Mouse (Mus musculus): ENCODE measurements at regions not wholly inside any gene's neighbourhood (a gene's known extent, or its start where the extent isn't known, plus 50 kb on each side); places are given as distances from the start of the nearest gene placed in this dataset.
"Not testable (repeated sequence)": the region's sequence is repeated elsewhere in the genome, so short reads cannot be mapped to it uniquely, and the experiment has no call there.

DNA sequence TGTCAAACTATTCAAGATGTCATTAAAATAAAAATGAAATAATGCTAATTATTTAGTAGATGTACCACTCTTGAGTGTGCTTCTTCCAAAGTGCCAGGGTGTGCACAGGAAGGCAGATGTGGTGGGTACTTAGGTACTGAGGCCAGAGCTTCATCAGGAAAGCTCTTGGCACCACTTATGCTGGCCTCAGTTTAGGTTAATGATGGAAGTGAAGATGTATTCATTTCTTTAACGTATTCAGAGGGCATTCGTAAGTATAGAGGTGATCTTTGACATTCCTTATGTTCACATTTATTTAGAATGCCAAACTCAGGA is 239.6 kb upstream of the 1700008P02Rik start:
- Histone ChIP-seq H3K4me2 (ENCODE audit: low read depth, low read length) (no peak overlapping the region), H3K36me3 (ENCODE audit: control insufficient read depth, insufficient read depth, low read length) (no peaks in the 10 kb centered on the region), H3K4me3 (ENCODE audit: low read depth, low read length) (no peak overlapping the region), H3K27ac (ENCODE audit: low read depth, low read length) (no peak overlapping the region), H3K27me3 (ENCODE audit: control insufficient read depth, insufficient read depth, low read length) (no peaks in the 10 kb centered on the region), H3K9me3 (ENCODE audit: control insufficient read depth, low read length) (no peaks in the 10 kb centered on the region), H3K9ac (replicated peaks; ENCODE audit: low read depth, low read length) (no peak overlapping the region), H3K4me1 (ENCODE audit: control insufficient read depth, insufficient read depth, low read length) (0 out of 2 replicates have a peak, but pooled peaks cover 3% of the 10 kb centered on the region)
- ATAC-seq (ENCODE audit: low read depth): peak; percentile 39; the same call in 1 of the 2 replicates
- 57% methylated on average over 2 of the region's 2 CpGs for WGBS

GRCm38 (mm10) chr3:6858982-6859865 is 239.0 kb upstream of the 1700008P02Rik start:
- no peaks in the 10 kb centered on the region for H3K36me3 ChIP-seq (ENCODE audit: control insufficient read depth, insufficient read depth, low read length)
- H3K27ac ChIP-seq (ENCODE audit: low read depth, low read length): no peak overlapping the region
- H3K4me3 ChIP-seq (ENCODE audit: low read depth, low read length): no peak overlapping the region
- 0 out of 2 replicates have a peak, but pooled peaks cover 3% of the 10 kb centered on the region for H3K4me1 ChIP-seq (ENCODE audit: control insufficient read depth, insufficient read depth, low read length)
- H3K9ac ChIP-seq (replicated peaks; ENCODE audit: low read depth, low read length): no peak overlapping the region
- WGBS: 16% methylated on average over 4 of the region's 4 CpGs
- H3K9me3 ChIP-seq (ENCODE audit: control insufficient read depth, low read length): no peaks in the 10 kb centered on the region
- ATAC-seq (ENCODE audit: low read depth): peak; percentile 99
- H3K27me3 ChIP-seq (ENCODE audit: control insufficient read depth, insufficient read depth, low read length): no peaks in the 10 kb centered on the region
- H3K4me2 ChIP-seq (ENCODE audit: low read depth, low read length): no peak overlapping the region

GRCm38 (mm10) chr3:6819332-6819731 is 199.1 kb upstream of the 1700008P02Rik start:
- Histone ChIP-seq H3K9ac (replicated peaks; ENCODE audit: low read depth, low read length) (no peak overlapping the region), H3K36me3 (ENCODE audit: control insufficient read depth, insufficient read depth, low read length) (no peaks in the 10 kb centered on the region), H3K4me3 (ENCODE audit: low read depth, low read length) (no peak overlapping the region), H3K9me3 (ENCODE audit: control insufficient read depth, low read length) (no peaks in the 10 kb centered on the region), H3K4me2 (ENCODE audit: low read depth, low read length) (no peak overlapping the region), H3K27ac (ENCODE audit: low read depth, low read length) (no peak overlapping the region), H3K4me1 (ENCODE audit: control insufficient read depth, insufficient read depth, low read length) (no peaks in the 10 kb centered on the region), H3K27me3 (ENCODE audit: control insufficient read depth, insufficient read depth, low read length) (no peaks in the 10 kb centered on the region)
- ATAC-seq (ENCODE audit: low read depth): no peak
- 71% methylated on average over 7 of the region's 7 CpGs for WGBS

DNA sequence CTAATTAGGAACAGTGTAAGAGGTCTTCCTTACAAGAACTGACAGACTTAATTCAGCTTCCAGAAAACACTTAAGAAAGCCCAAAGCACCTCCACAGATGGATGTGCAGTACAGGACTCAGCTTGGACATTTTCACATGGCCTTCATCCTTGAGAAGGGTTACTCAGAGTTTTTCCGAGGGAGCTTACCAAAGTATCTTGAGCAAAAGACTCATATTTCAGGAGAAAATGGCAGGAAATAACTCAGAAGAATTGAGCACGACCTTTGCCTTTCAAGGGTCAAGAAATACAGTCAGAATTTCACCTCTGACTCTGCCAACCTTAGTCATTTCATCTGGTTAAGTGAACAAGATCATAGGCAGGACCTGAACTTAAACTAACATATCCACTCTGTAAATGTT is 192.1 kb upstream of the 1700008P02Rik start:
- no peaks in the 10 kb centered on the region for H3K36me3 ChIP-seq (ENCODE audit: control insufficient read depth, insufficient read depth, low read length)
- WGBS: 63% methylated on average over 2 of the region's 2 CpGs
- H3K4me1 ChIP-seq (ENCODE audit: control insufficient read depth, insufficient read depth, low read length): no peaks in the 10 kb centered on the region
- H3K9ac ChIP-seq (replicated peaks; ENCODE audit: low read depth, low read length): no peak overlapping the region
- H3K27me3 ChIP-seq (ENCODE audit: control insufficient read depth, insufficient read depth, low read length): no peaks in the 10 kb centered on the region
- no peak for ATAC-seq (ENCODE audit: low read depth)
- H3K4me2 ChIP-seq (ENCODE audit: low read depth, low read length): no peak overlapping the region
- H3K9me3 ChIP-seq (ENCODE audit: control insufficient read depth, low read length): no peaks in the 10 kb centered on the region
- no peak overlapping the region for H3K4me3 ChIP-seq (ENCODE audit: low read depth, low read length)
- no peak overlapping the region for H3K27ac ChIP-seq (ENCODE audit: low read depth, low read length)

GRCm38 (mm10) chr3:6809381-6809950 is 189.2 kb upstream of the 1700008P02Rik start:
- Histone ChIP-seq H3K36me3 (ENCODE audit: control insufficient read depth, insufficient read depth, low read length) (no peaks in the 10 kb centered on the region), H3K4me1 (ENCODE audit: control insufficient read depth, insufficient read depth, low read length) (no peaks in the 10 kb centered on the region), H3K27ac (ENCODE audit: low read depth, low read length) (no peak overlapping the region), H3K4me3 (ENCODE audit: low read depth, low read length) (no peak overlapping the region), H3K4me2 (ENCODE audit: low read depth, low read length) (no peak overlapping the region), H3K27me3 (ENCODE audit: control insufficient read depth, insufficient read depth, low read length) (no peaks in the 10 kb centered on the region), H3K9ac (replicated peaks; ENCODE audit: low read depth, low read length) (no peak overlapping the region), H3K9me3 (ENCODE audit: control insufficient read depth, low read length) (no peaks in the 10 kb centered on the region)
- ATAC-seq (ENCODE audit: low read depth): peak; percentile 19; the same call in 1 of the 2 replicates
- WGBS: 38% methylated on average over 2 of the region's 2 CpGs

DNA sequence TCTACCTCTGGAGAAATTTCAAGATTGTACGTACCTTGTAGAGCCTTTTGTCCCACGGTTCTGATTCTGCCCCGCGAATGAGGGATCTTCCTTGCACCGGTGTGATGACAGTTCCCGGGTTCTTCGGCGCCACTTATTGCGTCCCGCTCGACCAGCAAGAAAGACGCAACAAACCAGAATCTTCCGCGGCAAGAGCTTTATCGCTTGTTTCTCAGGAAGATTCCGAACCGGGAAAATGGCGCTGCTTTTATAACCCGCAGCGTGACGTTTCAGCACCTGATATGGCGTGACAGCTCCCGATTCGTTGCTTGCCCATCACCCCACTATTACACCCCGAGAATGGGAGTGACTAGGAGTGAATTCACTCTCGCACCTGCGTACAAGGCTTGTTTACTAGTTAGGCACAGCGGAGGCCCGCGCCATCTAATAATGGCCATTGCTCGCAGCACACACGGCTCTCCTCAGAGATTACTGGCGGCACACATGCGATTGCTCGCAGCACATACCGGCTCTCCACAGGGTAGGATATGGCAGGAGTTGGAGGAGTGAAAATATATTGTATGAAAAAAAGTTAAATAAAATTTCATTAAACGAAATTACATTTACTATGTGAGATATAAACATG is 180.0 kb upstream of the 1700008P02Rik start:
- WGBS: 96% methylated on average over 32 of the region's 37 CpGs
- H3K4me1 ChIP-seq (ENCODE audit: control insufficient read depth, insufficient read depth, low read length); H3K27me3 ChIP-seq (ENCODE audit: control insufficient read depth, insufficient read depth, low read length); H3K27ac ChIP-seq (ENCODE audit: low read depth, low read length); ATAC-seq (ENCODE audit: low read depth); H3K36me3 ChIP-seq (ENCODE audit: control insufficient read depth, insufficient read depth, low read length); H3K4me3 ChIP-seq (ENCODE audit: low read depth, low read length); H3K9me3 ChIP-seq (ENCODE audit: control insufficient read depth, low read length); H3K4me2 ChIP-seq (ENCODE audit: low read depth, low read length); H3K9ac ChIP-seq (replicated peaks; ENCODE audit: low read depth, low read length): not testable (repeated sequence)

GRCm38 (mm10) chr3:6768506-6768905 is 148.3 kb upstream of the 1700008P02Rik start:
- no peak overlapping the region for H3K27ac ChIP-seq (ENCODE audit: low read depth, low read length)
- H3K9ac ChIP-seq (replicated peaks; ENCODE audit: low read depth, low read length): no peak overlapping the region
- H3K9me3 ChIP-seq (ENCODE audit: control insufficient read depth, low read length): no peaks in the 10 kb centered on the region
- no peaks in the 10 kb centered on the region for H3K4me1 ChIP-seq (ENCODE audit: control insufficient read depth, insufficient read depth, low read length)
- H3K27me3 ChIP-seq (ENCODE audit: control insufficient read depth, insufficient read depth, low read length): no peaks in the 10 kb centered on the region
- WGBS: 84% methylated on average over 2 of the region's 2 CpGs
- H3K4me2 ChIP-seq (ENCODE audit: low read depth, low read length): no peak overlapping the region
- no peaks in the 10 kb centered on the region for H3K36me3 ChIP-seq (ENCODE audit: control insufficient read depth, insufficient read depth, low read length)
- H3K4me3 ChIP-seq (ENCODE audit: low read depth, low read length): no peak overlapping the region
- ATAC-seq (ENCODE audit: low read depth): no peak

DNA sequence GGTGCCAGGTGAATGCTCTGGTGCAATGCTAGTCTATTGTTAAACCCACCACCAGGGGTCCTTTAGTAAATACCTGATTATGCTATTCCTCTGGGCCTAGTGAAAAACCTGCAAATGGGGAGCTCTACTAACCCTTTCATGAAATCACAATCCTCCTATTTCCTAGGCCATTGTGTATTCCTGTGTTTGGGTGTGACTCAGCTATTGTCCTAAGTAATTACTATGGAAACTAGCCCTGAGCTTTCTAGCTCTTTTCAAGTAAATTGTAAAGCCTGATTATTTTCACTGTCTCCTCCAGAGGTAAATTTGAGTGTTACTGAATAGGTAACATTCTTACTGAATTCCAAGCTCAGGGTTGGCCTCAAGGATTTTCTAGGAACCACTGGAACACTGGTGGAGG is 147.8 kb upstream of the 1700008P02Rik start:
- H3K27ac ChIP-seq (ENCODE audit: low read depth, low read length); H3K9ac ChIP-seq (replicated peaks; ENCODE audit: low read depth, low read length); ATAC-seq (ENCODE audit: low read depth); H3K36me3 ChIP-seq (ENCODE audit: control insufficient read depth, insufficient read depth, low read length); H3K9me3 ChIP-seq (ENCODE audit: control insufficient read depth, low read length); H3K4me1 ChIP-seq (ENCODE audit: control insufficient read depth, insufficient read depth, low read length); H3K27me3 ChIP-seq (ENCODE audit: control insufficient read depth, insufficient read depth, low read length); H3K4me2 ChIP-seq (ENCODE audit: low read depth, low read length); H3K4me3 ChIP-seq (ENCODE audit: low read depth, low read length): not testable (repeated sequence)

GRCm38 (mm10) chr3:6759172-6759571 is 138.9 kb upstream of the 1700008P02Rik start:
- H3K36me3 ChIP-seq (ENCODE audit: control insufficient read depth, insufficient read depth, low read length): no peaks in the 10 kb centered on the region
- no peak for ATAC-seq (ENCODE audit: low read depth)
- no peak overlapping the region for H3K9ac ChIP-seq (replicated peaks; ENCODE audit: low read depth, low read length)
- H3K4me3 ChIP-seq (ENCODE audit: low read depth, low read length): no peak overlapping the region
- no peaks in the 10 kb centered on the region for H3K27me3 ChIP-seq (ENCODE audit: control insufficient read depth, insufficient read depth, low read length)
- no peak overlapping the region for H3K4me2 ChIP-seq (ENCODE audit: low read depth, low read length)
- H3K9me3 ChIP-seq (ENCODE audit: control insufficient read depth, low read length): no peaks in the 10 kb centered on the region
- H3K4me1 ChIP-seq (ENCODE audit: control insufficient read depth, insufficient read depth, low read length): no peaks in the 10 kb centered on the region
- H3K27ac ChIP-seq (ENCODE audit: low read depth, low read length): no peak overlapping the region
- WGBS: 72% methylated on average over 1 of the region's 1 CpGs

All from neural tube, embryonic 14.5 days (tissue).